Mouse (Mus musculus) spleen, postnatal 14 days (tissue): ENCODE measurements around the gene E4f1.
A peak's percentile ranks its signal among the peaks of the same experiment; 100 is the strongest.

Source experiments
- DNase-seq, 2 experiments: peaks; one replicate each; pipeline ENCODE4 v3.0.0; 2021 to 2022; ENCODE audit warnings: low spot score in 2 of 2

Gene E4f1

DNA sequence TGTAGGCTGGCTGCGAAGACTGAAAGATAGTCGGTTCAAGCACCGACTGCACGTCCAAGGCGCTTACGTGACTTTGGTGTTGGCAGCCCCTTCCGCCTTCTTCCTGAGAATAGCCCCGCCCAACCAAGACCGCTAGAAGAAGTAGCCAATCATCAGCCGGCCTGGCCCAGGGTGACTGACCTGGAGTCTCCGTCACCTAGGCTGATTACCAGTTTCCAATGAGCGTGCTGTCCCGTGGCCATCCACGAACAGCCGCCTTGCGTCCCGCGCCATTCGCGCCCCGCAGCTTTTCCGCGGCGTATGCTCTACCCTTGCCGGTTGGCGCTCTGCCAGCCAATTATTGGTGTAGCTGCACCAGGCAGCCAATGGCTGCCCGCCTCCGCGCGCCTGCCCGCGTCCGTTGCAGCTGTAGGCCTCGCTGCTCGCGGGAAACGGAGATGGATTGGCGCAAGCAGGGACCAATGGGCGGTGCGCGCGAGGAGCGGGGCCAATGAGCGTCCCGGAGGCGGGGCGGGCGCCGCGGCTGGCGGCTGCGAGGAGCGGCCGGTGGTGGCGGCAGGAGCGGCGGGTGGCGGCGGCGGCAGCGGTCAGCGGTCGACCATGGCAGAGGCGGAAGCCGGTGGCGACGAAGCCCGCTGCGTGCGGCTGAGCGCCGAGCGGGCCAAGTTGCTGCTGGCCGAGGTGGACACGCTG is at the start of gene E4f1, which contains the start of gene Pgp:
E4f1 (minus strand) TSS at position 404 of the 693 bp plus-strand sequence.
Pgp (plus strand) TSS at position 483 of the 693 bp plus-strand sequence.
- DNase-seq: peak; percentile 94 to 98

DNA sequence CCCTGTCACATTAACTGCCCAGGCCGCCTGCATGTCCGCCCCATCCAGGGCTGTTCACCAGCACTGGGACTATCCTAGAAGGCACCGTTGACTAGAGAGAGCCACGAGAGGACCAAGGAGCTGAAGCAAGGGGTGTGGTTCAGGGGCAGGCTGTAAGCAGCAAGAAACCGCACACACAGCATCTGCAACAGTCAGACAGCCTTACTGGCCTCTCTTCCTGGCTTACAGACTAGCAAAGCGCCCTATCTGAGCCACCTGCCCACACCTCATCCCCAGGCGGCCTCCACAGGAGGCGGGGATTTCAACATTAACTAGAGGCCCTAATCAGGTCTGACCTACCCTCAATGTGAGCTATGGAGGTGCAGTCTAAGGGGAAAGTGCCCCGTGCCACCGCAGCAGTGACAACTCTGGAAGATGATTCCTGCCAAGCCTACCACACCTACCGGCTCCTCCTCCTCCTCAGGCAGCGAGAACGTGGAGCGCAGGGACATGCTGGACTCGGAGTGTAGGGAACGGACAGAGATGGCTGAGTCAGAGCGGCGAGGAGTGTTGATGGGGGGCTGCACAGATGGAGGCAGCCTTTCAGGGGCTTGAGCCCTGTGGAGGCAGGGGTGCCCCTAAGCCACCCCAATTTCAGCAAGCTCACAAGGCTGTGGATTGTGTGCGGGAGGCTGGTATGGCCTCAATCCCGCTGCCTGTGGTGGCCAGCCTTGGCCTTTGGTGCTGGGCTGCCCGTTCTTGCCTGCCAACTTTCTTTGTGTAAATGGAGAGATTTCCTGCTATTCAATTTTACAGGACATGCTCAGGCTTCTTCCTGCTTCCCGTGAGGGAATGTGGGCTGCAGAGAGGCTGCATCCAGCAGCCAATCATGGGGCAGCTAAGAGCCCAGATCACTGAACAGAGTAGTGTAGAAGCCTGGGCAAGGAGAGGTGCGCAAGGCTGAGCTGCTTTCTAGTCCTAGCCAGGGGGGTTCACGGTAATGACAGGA is 44.5 kb upstream of the E4f1 start:
- DNase-seq: no peak

DNA sequence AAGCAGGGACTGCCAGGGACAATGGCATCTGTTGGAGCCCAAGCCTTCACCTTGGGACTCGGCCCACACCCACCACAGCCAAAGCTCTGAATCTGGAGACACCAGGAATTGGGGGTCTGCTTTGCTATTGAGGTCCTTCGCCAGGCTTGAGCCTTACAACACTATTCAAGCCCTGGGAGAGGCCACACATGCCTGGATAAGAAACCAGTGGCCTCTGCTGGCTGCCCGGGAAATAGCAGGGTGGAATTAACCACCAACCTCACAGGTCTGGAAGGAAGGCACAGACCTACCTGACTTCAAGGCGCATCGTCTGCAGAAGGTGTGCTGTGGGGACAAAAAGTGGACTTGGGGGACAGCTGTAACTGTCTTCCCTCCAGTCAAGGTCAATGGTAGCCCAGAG is 43.5 kb upstream of the E4f1 start:
- DNase-seq: no peak

DNA sequence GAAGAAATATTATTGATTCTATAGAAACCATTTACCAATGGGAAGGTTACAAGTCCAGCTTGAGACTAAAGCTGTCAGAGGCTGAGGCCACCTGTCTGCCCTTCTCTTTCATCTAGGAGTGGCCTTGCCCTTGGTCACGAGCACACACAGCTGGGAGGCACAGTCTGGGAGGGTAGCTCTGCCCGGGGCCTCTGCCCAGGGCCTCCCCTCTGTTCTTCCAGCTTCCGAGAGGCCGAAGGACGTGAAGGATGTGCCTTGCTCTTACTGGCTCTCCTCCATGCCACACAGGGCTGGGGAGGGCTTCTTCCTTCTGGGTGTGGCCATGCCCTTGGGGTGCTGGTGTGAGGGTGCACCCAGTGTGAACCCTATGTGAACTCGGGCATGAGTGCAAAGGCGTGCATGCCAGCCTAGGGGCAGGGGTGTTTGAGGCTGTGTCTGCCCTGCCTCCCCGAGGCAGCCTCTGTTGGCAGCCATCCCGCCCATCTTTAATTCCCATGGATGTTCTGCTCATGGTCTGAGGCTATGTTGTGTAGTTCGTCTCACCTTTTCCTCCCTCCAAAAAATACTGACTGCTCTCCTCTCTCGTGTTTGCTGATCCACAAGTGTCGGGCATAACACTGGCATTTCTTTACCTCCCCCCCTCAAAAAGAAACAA is 37.8 kb upstream of the E4f1 start:
- no peak for DNase-seq

DNA sequence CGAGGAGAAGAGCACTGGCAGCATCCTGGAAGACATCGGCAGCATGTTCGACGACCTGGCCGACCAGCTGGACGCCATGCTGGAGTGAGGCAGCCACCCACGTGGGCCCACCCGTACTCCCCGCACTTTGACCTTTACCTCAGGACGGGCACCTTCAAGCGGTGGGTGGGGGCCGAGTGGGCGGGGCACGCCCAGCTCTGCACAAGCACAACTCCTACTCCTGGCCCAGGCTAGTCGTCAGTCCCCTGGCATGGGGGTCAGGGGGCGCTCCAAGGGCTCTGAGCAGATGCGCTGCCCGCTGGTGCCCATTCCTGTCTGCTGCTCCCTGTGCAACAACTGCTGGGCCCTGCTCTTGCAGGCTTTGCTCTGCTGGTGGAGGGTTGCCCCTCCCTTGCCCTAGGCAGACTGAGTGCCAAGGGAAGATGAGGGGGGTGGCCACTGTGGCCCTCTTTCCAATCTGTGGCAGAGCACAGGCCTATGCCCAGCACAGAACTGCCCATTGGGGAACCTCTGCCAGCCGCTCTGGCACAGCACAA is 37.1 kb upstream of the E4f1 start:
- no peak for DNase-seq

DNA sequence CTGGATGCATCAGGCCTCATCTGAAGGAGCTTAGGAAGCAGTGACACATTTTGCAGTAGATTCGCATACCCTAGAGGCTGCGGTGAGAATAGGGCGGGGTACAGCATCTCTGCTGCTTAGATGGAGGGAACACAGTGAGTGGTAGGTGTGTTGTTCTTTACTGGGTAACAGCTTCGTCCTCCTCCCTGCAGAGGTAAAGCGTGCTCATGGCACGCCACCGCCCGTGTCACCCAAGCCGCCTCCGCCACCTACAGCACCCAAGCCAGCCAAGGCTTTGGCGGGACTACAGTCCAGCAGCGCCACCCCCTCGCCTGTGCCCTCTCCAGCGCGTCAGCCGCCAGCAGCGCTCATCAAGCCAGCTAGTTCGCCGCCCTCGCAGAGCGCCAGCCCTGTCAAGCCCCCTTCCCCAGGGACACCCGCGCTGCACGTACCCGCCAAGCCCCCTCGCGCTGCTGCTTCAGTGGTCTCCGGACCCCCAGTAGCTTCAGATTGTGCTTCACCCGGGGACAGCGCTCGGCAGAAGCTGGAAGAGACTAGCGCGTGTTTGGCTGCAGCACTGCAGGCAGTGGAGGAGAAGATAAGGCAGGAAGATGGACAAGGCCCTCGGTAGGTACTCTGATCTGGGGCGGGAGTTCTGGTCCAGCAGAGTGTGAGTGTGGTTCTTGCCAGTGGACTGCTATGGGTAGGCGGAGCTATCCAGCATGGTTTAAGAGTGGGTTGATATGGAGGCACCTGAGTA is 36.4 kb upstream of the E4f1 start:
- no peak for DNase-seq

DNA sequence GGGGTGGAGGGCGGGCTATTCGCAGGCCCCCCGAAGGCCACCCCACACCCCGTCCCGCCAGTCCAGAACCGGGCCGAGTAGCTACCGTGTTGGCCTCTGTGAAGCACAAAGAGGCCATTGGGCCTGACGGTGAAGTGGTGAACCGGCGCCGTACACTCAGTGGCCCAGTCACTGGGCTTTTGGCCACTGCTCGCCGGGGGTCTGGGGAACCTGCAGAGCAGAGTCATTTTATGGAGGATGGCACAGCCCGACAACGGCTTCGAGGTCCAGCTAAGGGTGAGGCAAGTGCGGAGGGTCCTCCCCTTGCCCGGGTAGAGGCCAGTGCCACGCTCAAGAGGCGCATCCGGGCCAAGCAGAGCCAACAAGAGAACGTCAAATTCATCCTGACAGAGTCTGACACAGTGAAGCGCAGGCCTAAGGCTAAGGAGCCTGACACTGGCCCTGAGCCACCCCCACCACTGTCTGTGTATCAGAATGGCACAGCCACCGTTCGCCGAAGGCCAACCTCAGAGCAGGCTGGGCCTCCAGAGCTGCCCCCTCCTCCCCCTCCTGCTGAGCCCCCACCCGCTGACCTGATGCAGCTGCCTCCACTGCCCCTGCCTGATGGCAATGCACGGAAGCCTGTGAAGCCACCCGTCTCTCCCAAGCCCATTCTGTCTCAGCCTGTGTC is 35.3 kb upstream of the E4f1 start:
- no peak for DNase-seq

DNA sequence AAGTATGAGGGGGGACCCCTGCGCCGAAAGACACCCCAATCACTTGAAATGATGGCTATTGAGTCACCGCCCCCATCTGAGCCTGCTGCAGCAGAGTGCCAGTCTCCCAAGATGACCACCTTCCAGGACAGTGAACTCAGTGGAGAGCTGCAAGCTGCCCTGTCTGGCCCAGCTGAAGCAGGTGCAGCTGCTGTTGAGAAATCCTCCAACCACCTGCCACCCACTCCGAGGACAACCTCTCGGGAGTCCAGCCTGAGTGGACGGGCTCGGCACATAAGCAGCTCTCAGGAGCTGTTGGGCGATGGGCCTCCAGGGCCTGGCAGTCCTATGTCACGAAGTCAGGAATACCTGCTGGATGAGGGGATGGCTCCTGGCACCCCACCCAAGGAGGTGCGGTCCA is 34.0 kb upstream of the E4f1 start:
- no peak for DNase-seq

DNA sequence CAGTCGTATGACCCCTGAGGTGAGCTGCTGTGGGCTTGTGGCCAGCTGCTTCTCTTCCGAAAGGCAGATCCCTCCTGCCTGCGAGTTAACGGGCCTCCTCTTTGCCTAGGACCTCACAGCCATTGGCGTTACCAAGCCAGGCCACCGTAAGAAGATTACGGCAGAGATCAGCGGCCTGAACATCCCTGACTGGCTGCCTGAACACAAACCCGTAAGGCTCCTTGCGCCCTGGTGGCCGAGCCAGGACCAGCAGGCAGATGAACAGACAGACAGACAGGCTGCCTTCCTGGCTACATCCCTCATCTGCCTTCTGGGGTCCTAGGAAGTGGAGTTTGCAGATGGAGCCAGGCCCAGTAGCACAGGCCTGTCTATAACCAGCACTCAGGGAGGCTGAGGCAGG is 32.1 kb upstream of the E4f1 start:
- DNase-seq: no peak

DNA sequence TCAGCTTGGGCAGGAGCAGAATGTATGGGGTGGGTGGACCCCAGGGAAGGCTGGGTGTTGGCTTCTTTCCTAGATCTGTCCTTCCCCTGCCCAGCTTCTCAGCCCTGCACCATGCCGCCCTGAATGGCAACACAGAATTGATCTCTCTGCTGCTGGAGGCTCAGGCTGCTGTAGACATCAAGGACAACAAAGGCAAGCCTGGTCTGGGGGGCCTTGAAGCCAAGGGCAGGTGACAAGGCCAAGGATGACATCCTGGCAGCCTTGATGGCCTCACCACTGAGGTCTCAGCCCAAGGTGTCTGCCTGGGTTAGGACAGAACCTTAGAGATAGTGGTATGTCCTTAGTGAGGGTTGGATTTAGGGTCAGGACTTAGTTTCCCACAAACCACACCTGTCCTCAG is 25.9 kb upstream of the E4f1 start:
- DNase-seq: no peak

DNA sequence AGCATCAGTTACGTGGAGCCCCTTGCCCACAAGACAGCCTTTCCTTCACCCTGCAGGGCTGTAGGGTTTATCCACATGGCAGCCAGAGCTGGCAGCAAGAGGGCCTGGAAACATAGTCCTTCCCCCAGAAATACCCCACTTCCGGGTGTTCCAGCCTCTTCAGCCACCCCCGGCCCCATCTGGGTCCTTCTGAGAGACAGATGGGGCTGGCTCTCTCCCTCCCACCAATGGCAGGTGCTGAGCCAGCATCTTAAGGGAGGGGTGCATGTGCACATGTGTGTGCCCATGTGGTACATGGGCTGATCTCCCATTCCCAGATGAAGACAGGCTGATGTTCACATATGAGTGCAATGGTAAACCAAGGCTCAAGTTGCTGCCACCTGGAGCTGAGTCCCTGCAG is 25.3 kb upstream of the E4f1 start:
- DNase-seq: no peak

DNA sequence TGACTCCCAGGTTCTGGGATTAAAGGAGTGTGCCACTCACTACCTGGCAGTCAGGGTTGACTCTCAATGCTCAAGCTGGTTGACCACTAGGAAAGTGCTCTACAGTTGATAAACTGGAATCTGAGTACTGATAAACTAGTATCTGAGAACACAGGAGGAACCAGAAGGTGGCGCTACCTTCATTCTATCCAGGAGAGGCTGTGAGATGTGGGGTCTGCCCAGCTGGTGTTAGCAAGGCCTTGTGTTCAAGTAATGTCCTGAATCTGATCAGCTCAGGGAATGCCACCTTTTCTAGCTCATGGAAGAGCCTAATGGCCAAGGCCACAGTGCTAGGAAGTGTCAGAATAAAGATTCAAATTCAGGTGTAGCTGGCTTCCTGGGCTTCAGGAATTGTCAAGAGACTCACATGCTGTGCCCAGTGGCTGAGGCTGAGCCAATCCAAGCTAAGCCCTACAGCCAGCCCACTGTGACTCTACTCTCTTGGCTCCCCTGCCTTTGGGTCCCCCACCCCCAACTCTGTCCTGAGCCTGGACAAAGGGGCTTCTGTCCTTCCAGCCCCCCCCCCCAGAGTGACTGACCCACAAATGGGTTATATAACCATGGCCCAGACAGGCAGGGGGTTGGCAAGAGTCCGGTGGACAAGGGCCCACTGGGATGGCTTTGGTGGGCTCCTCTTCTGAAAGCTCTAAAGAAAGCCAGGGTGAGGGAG is 24.7 kb upstream of the E4f1 start:
- peak in 1 of 2 experiments; percentile 38 for DNase-seq

DNA sequence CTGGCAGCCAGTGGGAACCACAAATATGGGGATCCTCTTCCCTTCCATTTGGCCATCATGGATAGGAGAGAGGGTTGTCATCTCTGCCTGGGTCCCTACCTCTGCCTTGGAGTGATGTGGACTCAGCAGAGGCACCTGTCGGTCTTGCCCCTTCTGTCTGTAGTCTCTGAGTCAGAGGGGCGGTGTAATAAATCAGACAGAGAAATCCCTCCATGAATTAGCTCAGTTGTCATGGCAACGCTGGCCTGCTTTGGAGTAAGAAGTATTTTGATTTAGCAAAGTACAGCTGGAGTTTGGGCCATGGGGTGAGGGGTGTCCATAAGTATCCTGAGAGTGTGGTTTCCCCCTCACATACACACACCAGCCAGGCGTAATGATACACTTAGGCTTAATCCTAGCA is 20.3 kb upstream of the E4f1 start:
- no peak for DNase-seq

DNA sequence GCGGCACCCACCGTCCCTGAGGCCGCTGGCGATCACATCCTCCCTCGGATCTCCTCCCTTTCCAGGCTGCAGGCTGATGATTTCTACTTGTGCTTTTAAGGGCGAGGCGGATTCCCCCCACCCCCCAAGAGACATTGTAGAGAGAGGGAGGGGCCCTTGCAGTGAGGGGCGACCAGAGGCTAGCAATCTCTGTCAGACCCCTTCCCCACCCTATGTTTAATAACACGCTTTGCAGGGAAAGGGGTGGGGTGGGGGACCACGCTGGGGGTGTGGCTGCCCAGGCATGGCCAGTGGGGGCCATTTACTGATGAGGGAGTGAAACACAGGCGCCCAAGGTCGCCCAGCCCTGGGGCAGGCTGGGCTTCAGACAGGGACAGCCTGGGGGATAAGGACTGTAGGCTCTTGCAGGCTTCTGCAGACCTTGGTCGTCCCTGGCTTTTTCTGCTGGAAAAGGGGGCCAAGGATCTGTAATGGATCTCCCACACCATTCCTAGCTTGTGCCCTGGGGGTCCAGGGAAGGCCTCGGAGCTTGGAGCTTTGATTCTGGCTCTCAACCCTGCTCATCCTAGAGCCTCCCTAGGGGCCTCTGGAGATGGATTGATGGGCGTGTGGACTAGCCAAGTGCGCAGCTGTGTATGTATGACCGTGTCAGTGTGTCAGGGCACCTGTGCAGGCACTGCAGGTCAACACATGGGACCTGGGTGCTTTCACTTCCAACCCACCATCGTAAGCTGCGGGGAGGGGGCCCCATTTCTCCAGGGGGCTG is 19.3 kb upstream of the E4f1 start:
- no peak for DNase-seq

DNA sequence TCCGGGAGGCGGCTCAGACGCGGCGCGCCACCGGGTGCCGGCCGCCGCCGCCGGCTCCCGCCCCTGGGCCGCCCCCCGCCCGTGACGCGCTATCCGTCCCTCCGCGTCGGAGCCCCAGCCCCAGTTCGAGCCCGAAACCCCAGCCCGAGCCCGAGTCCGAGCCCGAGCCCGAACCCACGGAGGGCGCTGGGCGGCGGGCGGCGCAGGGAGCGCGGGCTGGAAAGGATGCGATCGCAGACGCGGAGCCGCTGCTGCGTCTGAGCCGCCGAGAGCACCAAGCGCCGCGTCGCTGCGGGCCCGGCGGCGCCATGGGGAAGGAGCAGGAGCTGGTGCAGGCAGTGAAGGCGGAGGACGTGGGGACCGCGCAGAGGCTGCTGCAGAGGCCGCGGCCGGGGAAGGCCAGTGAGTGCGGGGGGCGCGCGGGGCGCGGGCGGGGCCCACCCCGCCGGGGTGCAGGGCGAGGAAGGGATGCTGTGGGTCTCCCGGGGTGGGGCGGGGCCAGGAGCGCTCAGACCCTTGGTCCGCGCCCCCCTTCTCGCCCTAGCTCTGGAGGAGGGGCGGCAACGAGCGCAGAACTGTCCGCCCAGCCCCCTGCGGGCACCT is 18.6 kb upstream of the E4f1 start:
- DNase-seq: no peak

DNA sequence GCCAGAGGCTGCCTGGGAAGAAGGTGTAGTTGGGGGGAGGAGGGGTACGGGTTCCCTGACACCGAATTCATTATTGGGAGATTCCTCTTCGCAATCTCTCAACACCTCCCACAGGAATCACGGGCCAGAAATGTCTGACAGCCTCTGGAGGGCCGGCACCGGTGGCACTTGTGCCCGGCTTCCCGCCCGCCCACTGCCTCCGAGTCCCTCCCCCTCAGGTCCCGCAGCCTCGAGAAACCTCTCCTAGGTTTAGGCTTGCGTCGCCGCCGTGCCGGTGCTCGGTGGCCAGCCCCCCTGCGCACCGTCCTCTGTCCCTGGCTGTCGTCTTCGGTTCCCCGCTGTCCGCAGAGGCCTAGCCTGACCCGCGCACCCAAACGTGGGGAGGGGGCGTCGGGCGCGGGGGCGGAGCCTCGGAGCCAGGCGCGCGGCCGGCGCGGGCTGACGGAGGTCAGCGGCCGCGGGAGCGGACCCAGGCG is 18.1 kb upstream of the E4f1 start, which contains the start of gene Caskin1:
Caskin1 (plus strand) TSS at position 416 of the 476 bp plus-strand sequence.
- DNase-seq: no peak

DNA sequence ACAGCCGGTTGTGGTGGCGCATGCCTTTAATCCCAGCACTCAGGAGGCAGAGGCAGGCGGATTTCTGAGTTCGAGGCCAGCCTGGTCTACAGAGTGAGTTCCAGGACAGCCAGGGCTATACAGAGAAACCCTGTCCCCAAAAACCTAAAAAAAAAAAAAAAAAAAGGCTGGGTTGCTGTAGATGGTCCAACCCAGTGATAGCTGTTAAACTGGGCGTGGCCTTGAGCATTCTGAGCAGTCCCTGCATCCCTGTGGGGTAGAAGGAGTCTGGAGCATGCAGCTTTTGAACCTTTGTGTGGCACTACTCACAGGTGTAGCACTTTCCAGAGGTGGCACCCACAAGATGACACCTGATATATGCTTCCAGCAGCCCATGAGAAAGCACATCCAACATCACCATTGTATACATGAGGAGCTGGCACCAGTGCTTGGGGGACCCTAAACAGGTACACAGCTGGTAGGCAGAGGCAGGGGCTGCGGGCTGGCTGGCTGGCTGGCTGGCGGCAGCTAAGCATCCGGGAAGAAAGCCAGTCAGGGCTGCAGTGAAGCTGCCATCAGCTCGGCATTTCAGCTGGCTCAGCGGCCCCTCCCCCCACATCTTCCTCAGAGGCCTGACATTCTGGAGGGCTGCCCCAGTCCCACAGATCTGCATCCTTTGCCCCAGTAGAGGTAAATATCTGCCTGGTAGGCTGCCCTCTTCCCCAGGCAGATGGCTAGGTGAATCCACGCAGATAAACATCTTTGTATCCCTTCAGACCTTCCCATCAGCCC is 15.2 kb upstream of the E4f1 start:
- no peak for DNase-seq

DNA sequence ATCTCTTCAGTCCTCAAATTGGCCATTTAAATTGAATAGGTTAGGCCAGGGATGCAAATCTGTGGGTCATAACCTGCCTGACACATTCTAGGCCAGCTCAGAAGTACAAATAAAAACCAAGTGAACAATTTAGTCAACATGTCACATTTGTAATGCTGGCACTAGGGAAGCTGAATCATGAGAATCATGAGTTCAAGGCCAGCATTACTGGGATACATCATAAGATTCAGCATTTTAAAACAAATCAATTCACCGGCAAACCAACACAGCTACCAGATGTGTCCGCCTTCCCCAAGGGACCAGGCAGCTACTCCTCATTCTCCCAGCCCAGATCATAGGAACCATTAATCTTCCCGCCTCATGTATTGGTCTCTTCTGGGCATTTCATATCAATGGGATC is 13.4 kb upstream of the E4f1 start:
- no peak for DNase-seq
